9 mouse cellular contexts compared by ENCODE assay signal in the genomic region with DNA sequence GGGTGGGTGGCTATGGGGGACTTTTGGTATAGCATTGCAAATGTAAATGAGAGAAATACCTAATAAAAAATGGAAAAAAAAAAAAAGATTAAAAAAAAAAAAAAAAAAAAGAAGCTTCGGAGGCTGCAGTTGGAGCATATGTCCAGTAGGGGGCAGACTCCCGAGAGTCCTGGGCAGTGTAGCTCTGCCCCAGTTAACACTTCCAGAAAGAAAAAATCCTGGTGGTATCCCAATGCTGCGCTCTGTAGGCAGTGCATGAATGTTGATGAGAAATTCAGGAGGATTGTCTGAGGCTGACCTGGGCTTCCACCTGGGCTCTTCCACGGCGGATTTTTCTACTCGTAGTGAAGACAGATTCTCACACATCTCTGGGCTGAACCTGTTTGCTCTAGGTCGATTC. TPM values are rescaled to one million over a fixed set of nuclear protein-coding genes. Genes with fewer than 3 reads are reported as not detected.
DNase-seq lines count a peak whose midpoint lies in the region; TF ChIP-seq lines count a peak whose summit lies in the region.
"Had no signal": no experiment of that assay in that cellular context is flagged by ENCODE, and none has a peak within 500 bp of the region (broad histone marks: within the 10 kb centered on the region; RNA-seq: fewer than 3 reads in every experiment).

No protein-coding gene starts in this region.

- no peaks in the 10 kb centered on the region for H3K9me3 ChIP-seq in ES-Bruce4 (replicated peaks; ENCODE audit: control insufficient read depth, insufficient read depth, low read length, poor library complexity, severe bottlenecking)
- H3K9me3 ChIP-seq: neural tube, embryonic 12.5 days had no signal

- no peak for TF ChIP-seq EP300 in ES-Bruce4 (IDR thresholded peaks at IDR 0.05; ENCODE audit: insufficient read depth, low read depth, low read length)

- H3K4me3 ChIP-seq in ES-Bruce4 (ENCODE audit: low read depth, low read length), result no peak overlapping the region
- H3K4me3 ChIP-seq: neural tube, embryonic 12.5 days had no signal

- no peaks in the 10 kb centered on the region; the same call in 1 of the 2 replicates for H3K27me3 ChIP-seq in ES-Bruce4 (ENCODE audit: control insufficient read depth, insufficient read depth, low read length, poor library complexity, severe bottlenecking)
- H3K27me3 ChIP-seq: neural tube, embryonic 12.5 days had no signal

- H3K4me1 ChIP-seq in ES-Bruce4 (ENCODE audit: control insufficient read depth, insufficient read depth, low read length), result no peaks in the 10 kb centered on the region
- H3K4me1 ChIP-seq: neural tube, embryonic 12.5 days had no signal

- intact Hi-C loops in left cerebral cortex, postnatal 4 days (cut with DNase I), result loop anchor here (5.0 kb wide), 3 partner anchors 178 to 662 kb away; no protein-coding TSS in a partner anchor
- intact Hi-C loops in left cerebral cortex, postnatal 25 days (cut with DNase I), result no loop called here

- no peak for TF ChIP-seq POLR2A in ES-Bruce4 (IDR thresholded peaks at IDR 0.05; ENCODE audit: insufficient read depth, low read length)

- H3K9ac ChIP-seq in ES-Bruce4 (ENCODE audit: low read depth, poor library complexity, severe bottlenecking), result no peak overlapping the region
- H3K9ac ChIP-seq: neural tube, embryonic 12.5 days had no signal

- peak; percentile 53 for TF ChIP-seq CTCF in ES-Bruce4 (IDR thresholded peaks at IDR 0.05; ENCODE audit: low read depth, low read length)

- peak; percentile 55 to 63 for DNase-seq in cerebellum, postnatal 14 days
- DNase-seq in cerebellum, adult 11-12 months, result no peak
- peak; percentile 21 for DNase-seq in left cerebral cortex, postnatal 4 days
- no peak for DNase-seq in left cerebral cortex, postnatal 25 days (ENCODE audit: low spot score in 2 of 2)
- peak; percentile 48 for DNase-seq in lung, postnatal 14 days
- DNase-seq in right cerebral cortex, adult 18-20 months, result no peak
- DNase-seq in urinary bladder, postnatal 25 days (ENCODE audit: low spot score), result no peak

- H3K27ac ChIP-seq in ES-Bruce4 (ENCODE audit: insufficient read depth, low read length), result no peak overlapping the region
- H3K27ac ChIP-seq: neural tube, embryonic 12.5 days had no signal

- H3K36me3 ChIP-seq in ES-Bruce4 (ENCODE audit: control insufficient read depth, insufficient read depth, low read length, poor library complexity, severe bottlenecking), result no peaks in the 10 kb centered on the region
- H3K36me3 ChIP-seq: neural tube, embryonic 12.5 days had no signal

RNA-seq across cellular contexts. Expression of gene Fli1, which starts 42.7 kb away (rescaled TPM):
- 1 to 10 TPM; 8.5 to 10.0 TPM for total RNA-seq in left cerebral cortex, postnatal 4 days (2021)
- 1 to 10 TPM; 5.3 to 6.0 TPM for total RNA-seq in left cerebral cortex, postnatal 25 days (2021)
- not detected in 2 replicates for polyA plus RNA-seq in ES-Bruce4 (2011; ENCODE audit: insufficient read depth, insufficient read length, low read depth, missing spikeins)

RNA-seq across cellular contexts. Expression of gene Ets1, which starts 50.7 kb away (rescaled TPM):
- 10 to 100 TPM; 26.5 to 27.2 TPM for total RNA-seq in left cerebral cortex, postnatal 4 days (2021)
- 10 to 100 TPM; 11.2 to 12.9 TPM for total RNA-seq in left cerebral cortex, postnatal 25 days (2021)
- 12.9 and 13.2 TPM in 2 replicates for polyA plus RNA-seq in ES-Bruce4 (2011; ENCODE audit: insufficient read depth, insufficient read length, low read depth, missing spikeins)

Comparison
In these comparisons a context has a peak if more than half of its experiments do, and no peak if none do; other contexts are left out.
1. DNase-seq: peak in cerebellum, postnatal 14 days (2 of 2), left cerebral cortex, postnatal 4 days (single experiment) and lung, postnatal 14 days (single experiment); none in cerebellum, adult 11-12 months (single experiment), left cerebral cortex, postnatal 25 days (0 of 2), right cerebral cortex, adult 18-20 months (single experiment) and urinary bladder, postnatal 25 days (single experiment).